Mouse (Mus musculus) kidney, postnatal 0 days (tissue): ENCODE results near the gene Trpv4. TPM values are rescaled to one million over a fixed set of nuclear protein-coding genes. Genes with fewer than 3 reads are reported as not detected.

Experiments
- ATAC-seq: fragments of 200-750 bp; cut with Nextera tagmentation; replicated peaks from 2 replicates; pipeline ENCODE4 v1.8.0; 2017; ENCODE audit warnings: low read depth, moderate number of reproducible peaks, moderate TSS enrichment, moderate library complexity; ENCODE audit not compliant: low FRiP score
- DNase-seq: peaks from one replicate; pipeline ENCODE4 v3.0.0-alpha.2; 2016; ENCODE audit warnings: low spot score
- H3K27ac ChIP-seq: fragments of 300-500 bp; sonication (generic); 2 replicates; pipeline ENCODE4 v1.5.1; 2014; ENCODE audit warnings: mild to moderate bottlenecking
- H3K27me3 ChIP-seq: fragments of 300-500 bp; sonication (generic); 2 replicates; pipeline ENCODE4 v1.6.1; 2014; ENCODE audit warnings: low read length, mixed read lengths; ENCODE audit not compliant: insufficient read depth
- H3K36me3 ChIP-seq: fragments of 300-500 bp; sonication (generic); 2 replicates; pipeline ENCODE4 v1.6.1; 2014; ENCODE audit warnings: low read length, mixed read lengths; ENCODE audit not compliant: insufficient read depth
- H3K4me1 ChIP-seq: fragments of 300-500 bp; sonication (generic); replicated peaks from 2 replicates; pipeline ENCODE4 v1.6.1; 2014; ENCODE audit warnings: antibody characterized with exemption, low read length, mixed read lengths; ENCODE audit not compliant: insufficient read depth
- H3K4me2 ChIP-seq: fragments of 300-500 bp; sonication (generic); 2 replicates; pipeline ENCODE4 v1.6.1; 2014; ENCODE audit warnings: mild to moderate bottlenecking, low read length, moderate library complexity, mixed read lengths
- H3K4me3 ChIP-seq: fragments of 300-500 bp; sonication (generic); replicated peaks from 2 replicates; pipeline ENCODE4 v1.5.1; 2014; ENCODE audit warnings: low read depth, low read length
- H3K9ac ChIP-seq: fragments of 300-500 bp; sonication (generic); 2 replicates; pipeline ENCODE4 v1.6.1; 2014; ENCODE audit warnings: low read depth, low read length
- H3K9me3 ChIP-seq: fragments of 300-500 bp; sonication (generic); replicated peaks from 2 replicates; pipeline ENCODE4 v1.6.1; 2016; ENCODE audit warnings: low read length, inconsistent platforms, mixed read lengths
- CTCF ChIP-seq: IDR thresholded peaks from 2 replicates; pipeline ENCODE4 v1.5.1; 2016; ENCODE audit warnings: antibody characterized with exemption, low read depth, mild to moderate bottlenecking, moderate library complexity
- WGBS: fragments of 180-500 bp; shearing (Covaris S2); extraction: QIAGEN DNeasy Blood & Tissue Kit; methylation state at CpG from one replicate; pipeline ENCODE4 v1.1.7; 2014; 5-methylcytosine and 5-hydroxymethylcytosine counted together
- polyA plus RNA-seq: library from polyadenylated mRNA; unstranded; fragments of >200 nt; fragmentation: Nextera tagmentation; extraction: Ambion mirVana; gene quantifications from 2 replicates; pipeline ENCODE4 v1.2.1, GENCODE M21; 2015

Gene Trpv4
- polyA plus RNA-seq, 1 experiment from 2014 or later = 31.3 TPM

GRCm38 (mm10) chr5:114673114-114673513 lies 14.9 kb upstream of the Trpv4 start:
- WGBS = 92% methylated on average over 13 of the region's 13 CpGs
- peak; percentile 25; the same call in 1 of the 2 replicates for TF ChIP-seq CTCF
- no peaks in the 10 kb centered on the region for H3K9me3 ChIP-seq
- DNase-seq (no peak), ATAC-seq (no peak)
- no peak overlapping the region for H3K4me3 ChIP-seq
- no peaks in the 10 kb centered on the region for H3K4me1 ChIP-seq
- no peak overlapping the region for H3K9ac ChIP-seq
- peaks cover 16% of the 10 kb centered on the region; the same call in 1 of the 2 replicates for H3K36me3 ChIP-seq
- H3K4me2 ChIP-seq = no peak overlapping the region
- H3K27me3 ChIP-seq = no peaks in the 10 kb centered on the region
- H3K27ac ChIP-seq = no peak overlapping the region

DNA sequence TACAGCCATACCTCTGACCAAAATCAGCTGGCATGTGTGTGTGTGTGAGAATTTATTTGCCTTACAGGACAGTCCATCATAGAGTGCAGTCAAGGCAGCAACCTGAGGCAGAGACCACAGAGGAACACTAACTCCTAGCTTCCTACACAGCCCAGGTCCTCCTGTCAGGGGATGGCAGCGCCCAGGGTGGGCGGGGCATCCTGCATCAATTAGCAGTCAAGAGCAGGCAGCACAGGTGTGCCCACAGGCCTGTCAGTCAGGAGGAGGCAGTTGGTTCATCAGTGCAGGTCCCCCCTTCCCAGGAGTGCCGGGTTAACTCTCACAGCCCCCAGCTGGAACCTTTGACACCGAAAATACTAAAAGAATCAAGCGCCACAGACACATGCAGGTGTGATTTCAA lies 10.8 kb upstream of the Trpv4 start:
- H3K9ac ChIP-seq = no peak overlapping the region
- H3K36me3 ChIP-seq = peaks cover 4% of the 10 kb centered on the region; the same call in 1 of the 2 replicates
- no peak overlapping the region for H3K4me2 ChIP-seq
- no peaks in the 10 kb centered on the region for H3K4me1 ChIP-seq
- no peak overlapping the region for H3K4me3 ChIP-seq
- WGBS = 95% methylated on average over 5 of the region's 5 CpGs
- ATAC-seq (no peak), DNase-seq (no peak)
- no peak overlapping the region for H3K27ac ChIP-seq
- H3K9me3 ChIP-seq = no peaks in the 10 kb centered on the region
- H3K27me3 ChIP-seq = no peaks in the 10 kb centered on the region
- TF ChIP-seq CTCF = no peak

DNA sequence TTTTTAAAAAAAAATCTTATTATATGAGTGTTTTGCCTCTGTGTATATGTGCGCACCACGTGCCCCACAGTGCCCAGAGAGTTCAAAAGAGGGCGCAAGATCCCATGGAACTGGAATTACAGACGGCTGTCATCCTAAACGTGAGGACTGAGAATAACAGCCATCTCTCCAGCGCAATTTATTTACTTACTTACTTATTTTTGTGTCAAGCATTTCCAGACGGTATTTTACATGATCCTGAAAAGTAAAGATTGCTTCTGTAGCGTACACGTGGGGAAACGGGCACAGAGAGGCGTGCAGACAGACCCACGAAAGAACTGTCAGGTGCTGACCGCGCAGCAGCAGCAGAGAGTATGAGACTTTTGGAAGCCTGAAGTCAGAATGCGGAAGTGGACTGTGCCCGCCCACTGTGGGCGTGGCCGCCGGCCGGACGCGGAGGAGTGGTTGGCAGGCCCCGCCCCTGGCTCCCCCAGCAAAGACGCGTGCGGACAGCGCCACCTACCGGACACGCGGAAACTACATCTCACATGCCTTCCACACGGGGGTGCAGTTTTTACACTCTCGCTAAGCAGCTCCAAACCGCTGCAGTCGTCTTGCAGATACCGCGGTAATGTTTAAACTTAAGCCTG lies 9.1 kb upstream of the Trpv4 start:
- Histone ChIP-seq H3K36me3 (peaks cover 4% of the 10 kb centered on the region; the same call in 1 of the 2 replicates), H3K4me3 (peak overlapping the region; percentile 13; the same call in 1 of the 2 replicates), H3K9ac (peak overlapping the region; percentile 10; the same call in 1 of the 2 replicates), H3K4me2 (peak overlapping the region; percentile 55), H3K27ac (peak overlapping the region; percentile 54), H3K27me3 (no peaks in the 10 kb centered on the region), H3K4me1 (no peaks in the 10 kb centered on the region), H3K9me3 (no peaks in the 10 kb centered on the region)
- WGBS = 3% methylated on average over 36 of the region's 36 CpGs
- DNase-seq (peak; percentile 97), ATAC-seq (peak; percentile 88)
- TF ChIP-seq CTCF = peak; percentile 100

- 77% methylated on average over 1 of the region's 1 CpGs for WGBS
- Histone ChIP-seq H3K36me3 (peaks cover 4% of the 10 kb centered on the region; the same call in 1 of the 2 replicates), H3K4me2 (no peak overlapping the region)
Observed at GRCm38 (mm10) chr5:114666659-114667058, 8.4 kb upstream of the Trpv4 start.

DNA sequence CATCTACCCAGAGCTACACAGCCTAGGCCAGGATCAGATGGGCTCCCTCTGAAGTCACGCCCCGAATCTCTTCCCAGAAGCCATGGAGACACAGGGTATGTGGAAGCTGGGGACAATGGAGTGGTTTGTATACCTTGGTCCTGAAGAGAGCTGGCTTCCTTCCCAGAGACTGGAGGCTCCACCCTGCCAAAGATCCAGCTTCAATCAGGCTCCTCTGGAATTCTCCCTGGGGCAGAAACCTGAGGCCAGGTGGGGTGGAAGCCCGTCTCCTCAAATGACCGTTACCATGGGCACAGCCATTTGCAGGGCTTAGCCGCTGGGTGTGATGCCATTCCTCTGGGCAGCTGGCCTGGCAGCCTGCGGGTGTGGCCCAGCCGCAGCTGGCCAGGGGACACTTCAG lies 6.5 kb upstream of the Trpv4 start:
- H3K36me3 ChIP-seq = peaks cover under 1% of the 10 kb centered on the region; the same call in 1 of the 2 replicates
- H3K4me3 ChIP-seq = no peak overlapping the region
- no peaks in the 10 kb centered on the region for H3K27me3 ChIP-seq
- no peaks in the 10 kb centered on the region for H3K9me3 ChIP-seq
- no peak overlapping the region for H3K9ac ChIP-seq
- H3K27ac ChIP-seq = no peak overlapping the region
- no peaks in the 10 kb centered on the region for H3K4me1 ChIP-seq
- WGBS = 56% methylated on average over 7 of the region's 7 CpGs
- no peak for TF ChIP-seq CTCF
- no peak overlapping the region for H3K4me2 ChIP-seq
- ATAC-seq = no peak; the same call in 1 of the 2 replicates
- DNase-seq = peak; percentile 44

More at GRCm38 (mm10) chr5:114666659-114667058, 8.4 kb upstream of the Trpv4 start:
- DNase-seq = no peak
- H3K4me1 ChIP-seq = no peaks in the 10 kb centered on the region
- no peak for TF ChIP-seq CTCF
- no peaks in the 10 kb centered on the region for H3K9me3 ChIP-seq
- no peak overlapping the region for H3K9ac ChIP-seq
- no peaks in the 10 kb centered on the region for H3K27me3 ChIP-seq
- no peak overlapping the region for H3K27ac ChIP-seq
- ATAC-seq = no peak
- no peak overlapping the region for H3K4me3 ChIP-seq

DNA sequence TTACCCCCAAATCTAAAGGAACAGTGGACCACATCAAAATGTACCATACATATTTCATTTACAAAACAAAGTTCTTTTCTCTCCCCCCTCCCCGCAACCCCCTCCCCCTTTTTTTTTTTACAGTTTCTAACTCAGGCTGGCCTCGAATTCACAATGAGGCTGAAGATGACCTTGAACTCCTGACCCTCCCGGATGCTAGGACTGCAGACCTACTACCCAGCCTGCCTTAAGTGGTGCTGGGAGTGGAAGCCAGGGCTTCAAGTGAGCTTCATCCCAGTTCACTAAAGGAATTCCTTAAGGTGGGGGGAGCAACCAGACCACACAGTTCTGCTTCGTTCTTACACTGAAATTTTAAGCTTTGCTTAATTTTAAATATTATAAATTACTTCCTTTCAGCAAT lies 5.9 kb upstream of the Trpv4 start:
- Histone ChIP-seq H3K9me3 (no peaks in the 10 kb centered on the region), H3K36me3 (no peaks in the 10 kb centered on the region), H3K4me2 (no peak overlapping the region), H3K4me1 (no peaks in the 10 kb centered on the region), H3K9ac (no peak overlapping the region), H3K27ac (no peak overlapping the region), H3K4me3 (no peak overlapping the region), H3K27me3 (no peaks in the 10 kb centered on the region)
- DNase-seq = no peak
- no peak for ATAC-seq
- WGBS = 70% methylated on average over 4 of the region's 4 CpGs
- no peak for TF ChIP-seq CTCF
